Mouse (Mus musculus) WW6 (cell line): Measurements from ENCODE around the gene Hs3st3b1.

Experiments used
- DNase-seq: peaks from one replicate; pipeline ENCODE4 v3.0.0-alpha.2; 2013; ENCODE audit warnings: low read depth, low spot score

The Hs3st3b1 gene

GRCm38 (mm10) chr11:63891479-63892020 lies 30.5 kb downstream of the Hs3st3b1 start:
- DNase-seq: no peak

GRCm38 (mm10) chr11:63883385-63883784 lies 38.7 kb downstream of the Hs3st3b1 start:
- no peak for DNase-seq

GRCm38 (mm10) chr11:63880296-63880695 lies 41.8 kb downstream of the Hs3st3b1 start:
- DNase-seq: no peak

- no peak for DNase-seq
Observed at GRCm38 (mm10) chr11:63879261-63879660, 42.8 kb downstream of the Hs3st3b1 start.

DNA sequence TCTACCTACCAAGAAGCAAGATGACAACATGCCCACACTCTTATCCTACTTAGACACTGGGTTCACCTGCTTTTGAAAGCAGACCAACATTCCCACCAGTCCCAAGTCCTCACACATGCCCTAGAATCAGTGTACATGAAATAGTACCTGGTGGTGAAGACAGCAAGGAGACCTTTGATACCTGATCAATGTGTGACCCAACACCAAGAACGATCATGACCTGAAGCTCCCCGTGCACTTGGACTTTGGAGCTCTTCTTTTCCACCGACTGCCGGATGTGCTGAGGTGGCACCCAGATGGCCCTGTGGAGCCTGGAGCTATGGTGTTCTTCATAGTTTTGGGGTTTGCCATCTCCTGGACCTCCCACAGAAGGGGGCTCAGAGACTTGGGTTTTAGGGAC lies 43.5 kb downstream of the Hs3st3b1 start:
- DNase-seq: no peak

DNA sequence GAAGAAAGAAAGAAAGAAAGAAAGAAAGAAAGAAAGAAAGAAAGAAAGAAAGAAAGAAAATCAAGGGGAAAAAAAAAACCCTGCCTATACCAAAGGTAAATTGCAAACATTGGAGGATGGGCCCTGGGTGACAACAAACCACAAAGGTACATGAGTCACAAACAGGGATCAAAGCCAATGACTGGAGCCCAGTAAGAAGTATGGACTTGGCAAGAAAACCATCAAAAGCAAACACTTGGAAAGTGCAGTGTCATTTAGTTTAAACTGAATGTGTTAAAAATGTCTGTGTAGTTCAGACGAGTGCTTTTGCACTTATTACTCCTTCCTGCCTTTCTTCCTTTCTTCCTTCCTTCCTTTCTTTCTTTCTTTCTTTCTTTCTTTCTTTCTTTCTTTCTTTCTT lies 59.3 kb downstream of the Hs3st3b1 start:
- no peak for DNase-seq

- no peak for DNase-seq
Observed at GRCm38 (mm10) chr11:63861982-63862381, 60.1 kb downstream of the Hs3st3b1 start.

DNA sequence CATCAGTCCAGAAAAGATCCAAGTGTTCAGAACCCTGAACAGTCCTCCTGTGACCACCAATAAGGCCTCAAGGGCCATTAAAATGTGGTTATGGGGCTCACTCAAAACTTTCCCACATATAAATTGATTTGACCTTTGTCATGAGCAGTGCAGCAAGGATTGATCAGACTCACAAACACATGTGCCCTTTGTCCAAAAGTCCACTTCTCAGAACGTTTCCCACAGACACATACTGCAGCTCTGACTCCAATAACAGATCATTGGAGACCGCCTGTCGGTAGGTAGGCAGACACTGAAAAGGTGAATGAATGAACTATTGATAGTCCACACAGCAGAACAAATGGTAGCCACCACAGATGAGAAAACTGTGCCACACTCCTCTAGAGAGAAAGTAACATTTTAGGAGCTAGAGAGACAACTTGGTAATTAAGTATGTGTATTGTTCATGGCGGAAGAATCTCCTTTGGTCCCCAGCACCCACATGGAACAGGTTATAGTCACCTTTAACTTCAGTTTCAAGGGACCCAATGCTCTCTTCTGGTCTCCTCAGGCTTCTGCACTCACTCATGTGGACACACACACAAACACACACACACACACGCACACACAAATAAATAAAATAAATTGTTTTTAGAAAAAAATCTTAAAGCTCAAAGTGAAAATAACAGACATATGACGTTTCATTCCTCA lies 70.9 kb downstream of the Hs3st3b1 start:
- DNase-seq: no peak

DNA sequence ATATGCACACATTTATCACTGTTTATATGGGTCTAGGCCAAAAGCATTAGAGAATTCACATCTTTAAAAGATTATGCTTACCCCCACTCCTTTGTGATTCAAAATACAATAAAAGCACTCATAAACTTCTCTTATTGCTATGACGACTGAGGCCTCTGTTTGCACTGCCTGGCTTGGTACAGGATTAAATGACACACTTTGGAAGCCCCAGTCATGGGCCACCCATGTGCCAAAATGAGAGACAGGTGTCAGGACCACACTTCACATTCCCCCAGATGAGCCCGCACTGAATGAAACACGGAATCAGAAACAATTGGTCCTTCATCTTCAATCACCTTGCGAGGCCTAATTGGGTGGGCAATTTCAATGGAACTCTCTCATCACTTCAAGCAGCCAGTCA lies 71.8 kb downstream of the Hs3st3b1 start:
- DNase-seq: no peak

DNA sequence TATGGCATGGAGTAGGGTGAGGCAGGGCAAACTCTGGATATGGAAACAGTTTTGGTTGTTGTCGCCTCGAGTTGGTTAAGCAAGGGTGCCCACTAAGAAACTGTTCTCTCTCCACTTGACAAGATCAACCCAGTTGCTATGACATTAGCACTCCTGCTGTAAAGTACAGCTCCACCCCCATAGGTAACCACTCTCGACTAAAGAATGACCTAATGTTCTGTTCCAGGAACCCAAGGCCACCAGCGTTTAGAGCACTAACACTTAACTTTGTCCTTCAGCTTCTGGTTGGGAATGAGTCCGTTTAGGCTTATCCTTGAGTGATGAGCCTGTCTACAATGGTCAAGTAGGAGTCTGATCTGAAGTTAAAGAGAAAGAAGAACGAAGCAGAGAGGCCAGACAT lies 76.7 kb downstream of the Hs3st3b1 start:
- DNase-seq: no peak

GRCm38 (mm10) chr11:63844701-63845100 lies 77.4 kb downstream of the Hs3st3b1 start:
- no peak for DNase-seq

DNA sequence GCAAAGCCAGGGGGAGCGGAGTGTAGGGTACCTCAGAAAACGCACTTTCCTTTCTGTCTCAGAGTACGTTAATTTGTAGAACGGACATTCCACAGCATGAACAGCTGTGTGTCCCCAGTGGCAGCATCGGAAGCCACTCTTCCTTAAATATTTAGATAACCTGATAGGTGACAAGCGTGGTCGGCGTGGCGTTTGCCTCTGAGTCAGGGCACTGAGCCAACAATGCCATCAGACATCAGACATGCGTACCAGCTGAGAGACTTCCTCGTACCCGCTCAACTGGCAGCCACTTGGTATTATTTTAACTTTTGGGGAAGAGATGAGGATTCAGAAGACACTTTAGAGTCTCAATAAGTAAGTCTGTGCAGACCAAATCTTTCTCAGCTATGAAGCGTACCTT lies 84.6 kb downstream of the Hs3st3b1 start:
- DNase-seq: no peak
